Mouse (Mus musculus) brain, adult 2 months (tissue): Measurements from ENCODE around the gene Cap1.

Experiments
- DNase-seq: peaks from one replicate; pipeline ENCODE4 v3.0.0; 2011; ENCODE audit warnings: low read depth, low spot score

Cap1 gene

GRCm38 (mm10) chr4:122887336-122887735 is 1.5 kb upstream of the Cap1 start:
- no peak for DNase-seq

GRCm38 (mm10) chr4:122886579-122887254 is 861 bp upstream of the Cap1 start:
- DNase-seq: peak; percentile 37

DNA sequence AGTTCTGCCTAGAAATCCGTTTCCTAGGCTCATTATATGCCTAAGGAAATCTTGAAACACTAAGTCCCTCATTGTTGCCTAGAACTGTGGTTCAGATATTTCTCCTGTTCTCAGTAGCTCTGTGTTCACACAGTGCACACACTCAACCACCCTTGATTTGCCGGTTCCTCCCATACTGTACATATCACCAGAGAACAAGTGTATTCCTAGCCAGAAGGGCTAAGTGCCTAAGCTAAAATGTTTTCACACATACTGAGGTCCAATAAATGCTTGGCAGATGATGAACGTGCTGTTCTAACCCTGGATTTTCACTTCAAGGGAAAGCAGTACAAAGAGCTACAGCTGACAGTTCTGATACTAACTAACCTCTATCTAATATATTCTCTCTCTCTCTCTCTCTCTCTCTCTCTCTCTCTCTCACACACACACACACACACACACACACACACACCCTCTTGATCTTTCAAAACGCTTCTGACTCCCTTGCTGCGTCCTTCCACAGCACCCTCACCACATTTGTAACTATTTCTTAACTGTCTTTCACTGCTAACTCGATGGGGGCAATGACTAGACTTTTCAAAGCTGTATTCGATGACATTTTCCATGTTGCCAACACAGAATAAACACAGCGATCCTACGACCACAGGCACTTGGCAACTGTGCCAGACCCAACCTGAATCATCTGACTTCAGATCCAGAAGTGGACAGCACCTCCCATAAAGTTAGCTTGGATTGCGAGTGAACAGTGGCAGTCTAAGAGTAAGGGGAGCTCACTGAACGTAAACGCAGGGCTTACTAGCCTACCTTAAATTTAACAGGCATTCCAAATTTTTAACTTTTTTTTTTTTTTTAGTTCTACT is 1.1 kb downstream of the Cap1 start:
- DNase-seq: no peak

DNA sequence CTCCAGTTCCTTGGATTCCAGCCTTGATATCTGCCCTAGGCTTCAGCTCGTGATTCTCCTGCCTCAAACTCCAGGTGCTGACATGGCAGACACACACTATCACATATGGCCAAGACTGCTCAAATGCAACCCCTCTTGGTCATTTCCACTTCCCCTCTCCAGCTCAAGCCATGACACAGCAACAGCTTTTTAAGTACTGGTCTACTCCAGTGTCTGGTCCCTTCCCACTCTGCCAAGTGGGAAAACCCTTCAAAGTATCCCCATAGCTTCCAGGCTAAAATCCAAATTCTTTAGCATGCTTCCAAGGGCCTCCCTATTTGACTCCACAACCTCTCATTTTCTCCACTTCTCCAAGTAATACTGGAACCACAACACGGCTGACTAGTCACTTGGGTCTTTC is 1.8 kb downstream of the Cap1 start:
- no peak for DNase-seq

- no peak for DNase-seq
Observed at GRCm38 (mm10) chr4:122883294-122883693, 2.6 kb downstream of the Cap1 start.

DNA sequence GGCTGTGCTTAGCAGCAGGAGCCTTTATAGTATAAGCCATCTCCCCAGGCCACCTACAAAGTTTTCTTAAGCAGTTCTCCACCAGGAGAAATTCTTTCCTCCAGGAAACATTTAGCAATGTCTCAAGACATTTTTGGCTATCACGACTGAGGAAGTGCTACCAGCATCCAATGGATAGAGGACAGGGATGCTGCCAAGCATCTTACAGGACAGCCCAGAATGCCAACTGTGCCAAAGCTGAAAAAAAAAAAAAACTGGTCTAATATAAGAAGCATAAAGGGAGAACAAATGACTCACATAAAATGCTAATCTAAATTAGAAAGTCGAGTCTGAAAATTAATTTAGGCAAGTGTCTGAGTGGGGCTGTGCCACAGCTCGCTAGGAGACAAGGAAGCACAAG is 3.3 kb downstream of the Cap1 start:
- peak; percentile 87 for DNase-seq

DNA sequence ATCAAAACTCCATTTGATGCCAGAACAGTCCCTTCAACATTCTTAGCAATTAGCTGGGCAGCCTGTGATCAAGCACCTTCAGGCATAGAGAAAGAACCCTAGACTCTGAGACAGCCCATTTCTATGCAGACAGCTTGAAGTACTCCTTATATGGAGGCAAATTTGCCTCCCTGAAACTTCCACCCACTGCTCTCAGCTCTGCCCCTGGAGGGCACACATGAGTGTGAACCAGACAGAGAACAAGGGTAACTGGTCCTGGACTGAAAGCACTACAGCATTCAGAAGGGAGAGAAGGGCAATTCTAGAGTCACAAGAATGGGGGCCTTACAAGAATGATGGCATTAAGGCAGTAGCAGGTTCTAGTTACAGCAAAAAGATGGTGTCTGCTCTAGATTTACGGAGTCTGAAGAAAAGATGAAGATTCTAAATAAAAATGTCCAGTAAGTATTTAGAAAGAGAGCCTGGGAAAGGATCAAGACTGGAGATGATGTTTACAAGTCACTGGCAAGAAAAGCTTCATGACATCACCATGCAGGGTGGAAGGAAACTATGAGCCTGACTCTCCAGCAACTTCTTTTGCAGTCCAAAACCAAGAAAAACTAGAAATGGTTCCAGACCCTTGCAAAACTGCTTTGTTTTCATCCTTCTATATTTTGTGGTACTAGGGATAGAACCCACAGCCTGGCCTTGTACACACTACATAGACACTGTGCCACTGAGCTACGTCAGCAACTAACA is 7.4 kb downstream of the Cap1 start:
- peak; percentile 53 for DNase-seq

DNA sequence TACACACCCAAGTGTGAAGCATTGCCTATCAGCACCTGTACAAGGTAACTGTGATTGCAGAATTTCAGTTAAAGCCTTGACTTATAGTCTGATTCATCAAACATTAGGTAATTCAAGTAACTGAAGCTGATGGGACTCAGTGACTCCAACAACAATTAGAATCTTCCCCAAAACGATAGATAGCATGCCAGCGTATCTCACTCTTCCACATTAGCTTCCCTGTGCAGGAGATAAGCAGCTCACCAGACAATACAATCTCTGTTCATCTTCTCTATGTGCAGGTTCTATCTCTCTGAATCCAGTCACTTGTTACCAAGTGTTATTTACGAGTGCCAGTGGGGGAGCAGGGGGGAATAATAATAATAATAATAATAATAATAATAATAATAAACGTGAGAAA is 12.3 kb downstream of the Cap1 start:
- no peak for DNase-seq

- no peak for DNase-seq
Observed at GRCm38 (mm10) chr4:122873003-122873402, 12.9 kb downstream of the Cap1 start.

GRCm38 (mm10) chr4:122871989-122872388 is 13.9 kb downstream of the Cap1 start:
- DNase-seq: no peak

- peak; percentile 76 for DNase-seq
Observed at GRCm38 (mm10) chr4:122871269-122871668, 14.6 kb downstream of the Cap1 start.

- DNase-seq: peak; percentile 70
Observed at GRCm38 (mm10) chr4:122870741-122871140, 15.1 kb downstream of the Cap1 start.

DNA sequence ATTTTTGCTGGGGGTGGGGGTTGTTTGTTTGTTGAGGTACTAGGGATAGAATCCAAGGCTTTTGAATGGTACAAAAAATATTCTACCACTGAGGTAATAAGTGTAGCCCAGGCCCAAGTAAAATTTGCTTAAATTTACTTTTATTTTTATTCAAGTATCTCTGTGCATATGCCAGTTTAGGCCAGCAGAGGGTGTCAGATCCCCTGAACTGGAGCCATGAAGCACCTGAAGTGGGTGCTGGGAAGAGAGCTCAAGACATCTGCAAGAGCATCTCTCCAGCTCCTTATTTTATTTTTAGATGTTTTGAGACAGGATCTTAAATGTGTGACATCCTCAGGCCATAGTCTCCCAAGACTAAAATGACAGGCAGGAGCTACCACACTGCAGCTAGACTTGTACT is 15.8 kb downstream of the Cap1 start:
- DNase-seq: peak; percentile 81

GRCm38 (mm10) chr4:122868041-122868440 is 17.8 kb downstream of the Cap1 start:
- no peak for DNase-seq

DNA sequence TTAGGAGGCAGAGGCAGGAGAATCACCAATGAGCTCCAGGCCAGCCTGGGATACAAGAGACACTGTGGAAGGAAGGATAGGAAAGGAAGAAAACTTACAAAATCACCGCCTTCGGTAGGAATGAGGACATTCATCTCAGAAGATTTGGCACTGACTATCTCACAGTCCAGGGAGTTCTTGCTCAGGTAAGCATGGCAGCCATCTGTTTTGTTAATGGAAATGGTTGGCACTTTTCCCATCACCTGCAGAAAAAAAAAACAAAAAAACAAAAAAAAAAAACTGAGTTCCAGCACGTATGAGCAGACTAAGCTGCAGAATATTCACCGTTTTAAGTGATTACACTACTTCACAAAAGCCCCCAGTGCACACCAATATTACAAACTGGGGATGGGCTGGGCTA is 24.0 kb downstream of the Cap1 start:
- peak; percentile 53 for DNase-seq

DNA sequence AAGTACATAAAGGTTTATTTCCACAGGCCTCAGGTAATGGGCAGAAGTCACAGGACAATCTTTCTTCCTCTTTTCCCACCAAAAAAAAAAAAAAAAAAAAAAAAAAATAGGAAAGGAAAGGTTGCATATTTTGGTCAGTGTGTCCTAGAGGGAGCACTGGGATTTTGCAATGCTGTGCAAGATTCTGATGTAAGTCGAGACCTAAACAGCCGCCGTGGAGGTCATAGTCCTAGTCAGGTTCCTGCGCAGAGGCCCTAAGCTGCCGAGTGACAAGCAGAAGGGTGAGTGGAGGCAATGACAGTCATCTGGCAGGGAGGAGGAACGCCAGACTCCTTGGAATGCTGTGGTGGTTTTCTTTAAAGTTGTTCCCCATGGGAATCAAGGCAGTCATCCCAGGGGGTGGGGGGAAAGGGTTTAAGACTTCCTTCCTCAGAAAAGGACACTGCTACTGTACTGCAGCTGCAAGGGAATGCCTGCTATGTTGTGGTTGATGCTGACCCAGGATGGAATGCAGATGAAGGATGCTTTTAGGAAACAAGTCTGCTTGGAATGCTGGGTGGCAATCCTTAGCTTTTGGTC is 26.7 kb downstream of the Cap1 start:
- DNase-seq: no peak

- no peak for DNase-seq
Observed at GRCm38 (mm10) chr4:122857909-122858308, 27.9 kb downstream of the Cap1 start.

GRCm38 (mm10) chr4:122854770-122855169 is 31.1 kb downstream of the Cap1 start:
- DNase-seq: no peak

DNA sequence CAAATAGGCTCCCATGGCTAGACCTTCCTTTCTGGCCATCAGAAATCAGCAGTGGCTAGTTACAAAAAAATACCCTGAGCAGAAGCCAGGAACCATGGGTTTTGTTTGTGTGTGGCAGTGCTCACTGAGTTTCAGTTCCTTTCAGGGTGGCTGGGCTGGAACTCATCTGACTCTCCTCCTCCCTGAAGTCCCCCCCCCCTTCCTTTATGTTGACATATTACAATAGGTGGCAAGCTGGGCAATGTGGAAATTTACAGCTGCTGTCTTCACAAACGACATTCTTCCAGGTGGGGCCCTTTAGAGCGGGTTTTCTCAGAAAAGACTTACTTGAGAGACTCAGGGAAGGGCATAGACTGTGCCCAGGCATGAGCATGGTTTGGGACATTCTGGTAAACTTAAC is 32.2 kb downstream of the Cap1 start:
- no peak for DNase-seq

GRCm38 (mm10) chr4:122851535-122851934 is 34.3 kb downstream of the Cap1 start:
- DNase-seq: no peak

DNA sequence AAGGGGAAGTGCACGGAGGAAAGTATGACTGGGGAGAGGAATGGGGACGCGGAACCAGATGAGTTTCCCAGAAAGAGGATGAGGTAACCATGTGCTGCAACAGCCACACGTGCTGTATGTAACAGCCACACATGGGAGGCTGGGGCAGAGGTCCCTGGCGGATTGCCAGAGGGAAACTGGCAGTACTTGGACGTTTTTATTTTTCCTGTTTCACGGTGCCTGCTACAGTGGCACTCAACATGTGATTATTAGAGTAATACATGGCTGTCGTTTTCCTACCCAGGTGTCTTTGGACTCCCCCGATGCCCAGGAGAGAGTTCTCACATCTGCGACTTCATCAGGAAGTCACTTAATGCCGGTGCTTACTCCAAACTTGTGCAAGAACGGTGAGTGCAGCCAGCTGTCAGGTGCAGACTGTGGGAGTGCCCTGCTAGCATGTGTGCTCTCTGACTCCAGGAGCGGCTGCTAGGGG is 37.7 kb downstream of the Cap1 start:
- DNase-seq: no peak

GRCm38 (mm10) chr4:122838416-122838815 is 47.4 kb downstream of the Cap1 start:
- DNase-seq: peak; percentile 48
